Mouse (Mus musculus) mouse embryonic stem cell (cell line): ENCODE measurements around the gene Epgn.

Source experiments
- in situ Hi-C, 2 experiments: fragments of 300-500 bp; cut with MboI; formaldehyde crosslinking; loops; 1 replicate in 1 of 2; 3 replicates in 1 of 2; pipeline ENCODE4 v1.14.3; 2019 to 2020; ENCODE audit warnings: low sequenced_read_pairs in 2 of 2, low pct_unique_long_range_greater_than_20kb in 1 of 2, mixed read lengths in 1 of 2; ENCODE audit not compliant: unreplicated experiment in 1 of 2

The Epgn gene

GRCm38 (mm10) chr5:91074450-91074950 is 47.2 kb downstream of the Epgn start, which contains the start of gene Ereg:
Gene Ereg, plus strand, starts transcription at chr5:91074622.
- in situ Hi-C loops = no loop called here

GRCm38 (mm10) chr5:91075021-91075420 is 47.8 kb downstream of the Epgn start:
- in situ Hi-C loops = no loop called here

DNA sequence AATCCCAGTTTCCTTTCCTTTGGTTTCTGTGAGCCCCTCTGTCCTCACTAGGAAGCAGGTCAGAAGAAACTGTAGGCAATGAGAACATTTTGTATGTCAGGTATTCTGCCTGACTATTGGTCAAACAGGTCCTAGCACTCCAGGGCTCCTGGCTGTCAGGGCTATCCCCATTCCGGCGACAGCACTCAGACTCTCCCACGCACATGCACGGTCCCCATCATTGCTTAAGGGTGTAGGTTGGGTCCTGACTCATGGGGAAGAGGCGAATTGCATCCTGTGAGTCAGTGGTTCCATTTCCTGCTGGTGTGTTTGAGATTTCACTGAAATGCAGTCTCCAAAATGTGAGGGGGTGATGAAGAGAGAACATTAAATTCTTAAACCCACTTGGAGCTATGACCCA is 55.8 kb downstream of the Epgn start:
- in situ Hi-C loops = no loop called here
